In the genomic region with DNA sequence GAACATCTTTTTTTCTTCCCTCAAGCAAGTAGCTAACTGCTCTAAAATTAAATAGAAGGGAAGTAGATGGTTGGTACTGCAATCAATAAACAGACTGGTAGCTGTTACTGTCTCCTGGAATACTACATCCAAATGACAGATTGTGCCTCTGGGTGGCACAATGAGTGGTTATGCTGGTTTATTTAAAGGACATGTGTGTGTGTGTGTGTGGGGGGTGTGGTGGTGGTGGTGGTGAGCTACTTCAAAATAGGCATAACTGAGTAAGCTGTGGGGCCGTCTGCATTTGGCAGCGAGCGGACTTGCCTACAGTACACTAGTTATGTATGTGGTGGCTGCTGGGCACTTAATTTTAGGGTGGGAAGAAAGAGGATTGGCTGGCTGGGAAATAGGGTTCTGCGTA, we compare ENCODE assay signal across 15 mouse cellular contexts. TPM values are rescaled to one million over a fixed set of nuclear protein-coding genes. Genes with fewer than 3 reads are reported as not detected.
A peak's percentile ranks its signal among the peaks of the same experiment; 100 is the strongest.
DNase-seq lines count a peak whose midpoint lies in the region; ATAC-seq lines count a peak whose summit lies in the region.
"Had no signal": no experiment of that assay in that cellular context is flagged by ENCODE, and none has a peak within 500 bp of the region (broad histone marks: within the 10 kb centered on the region; RNA-seq: fewer than 3 reads in every experiment).

No protein-coding gene starts in this region.

- H3K27me3 ChIP-seq in embryonic facial prominence, embryonic 15.5 days: no peaks in the 10 kb centered on the region
- H3K27me3 ChIP-seq: forebrain, embryonic 12.5 days; neural tube, embryonic 12.5 days had no signal

- H3K27ac ChIP-seq in embryonic facial prominence, embryonic 15.5 days (replicated peaks): no peak overlapping the region
- H3K27ac ChIP-seq: forebrain, embryonic 12.5 days; midbrain, embryonic 10.5 days; neural tube, embryonic 12.5 days had no signal

- H3K4me3 ChIP-seq in embryonic facial prominence, embryonic 15.5 days (replicated peaks): no peak overlapping the region
- H3K4me3 ChIP-seq: forebrain, embryonic 12.5 days; midbrain, embryonic 10.5 days; neural tube, embryonic 12.5 days had no signal

- H3K4me2 ChIP-seq in embryonic facial prominence, embryonic 15.5 days (replicated peaks): no peak overlapping the region
- H3K4me2 ChIP-seq: forebrain, embryonic 12.5 days; neural tube, embryonic 12.5 days had no signal

- DNase-seq in frontal cortex, postnatal 14 days (ENCODE audit: low spot score in 2 of 2): peak; percentile 37 to 51
- peak; percentile 38 to 69 for DNase-seq in layer of hippocampus, postnatal 14 days (ENCODE audit: low spot score in 2 of 2)
- peak; percentile 79 for DNase-seq in right cerebral cortex, adult 18-20 months
- DNase-seq: adrenal gland, postnatal 14 days; cerebellum, adult 11-12 months; kidney, postnatal 14 days had no signal

- H3K9me3 ChIP-seq in embryonic facial prominence, embryonic 15.5 days (replicated peaks): no peaks in the 10 kb centered on the region
- H3K9me3 ChIP-seq: midbrain, embryonic 10.5 days; neural tube, embryonic 12.5 days had no signal

- 55% methylated on average over 4 of the region's 4 CpGs for WGBS in embryonic facial prominence, embryonic 15.5 days

- peak; percentile 53 for ATAC-seq in embryonic facial prominence, embryonic 15.5 days (ENCODE audit: insufficient number of reproducible peaks, low FRiP score, low TSS enrichment, low read depth)
- no peak for ATAC-seq in megakaryocyte-erythroid progenitor cell, adult 5-6 weeks (replicated peaks; ENCODE audit: low FRiP score, low TSS enrichment, poor library complexity, severe bottlenecking)
- ATAC-seq in cerebellum, adult (ENCODE audit: insufficient number of reproducible peaks, low FRiP score, low TSS enrichment): no peak
- no peak for ATAC-seq in megakaryocyte, adult 5-6 weeks (ENCODE audit: poor library complexity, severe bottlenecking)
- ATAC-seq: hindbrain, embryonic 16.5 days had no signal

- H3K36me3 ChIP-seq in embryonic facial prominence, embryonic 15.5 days: no peaks in the 10 kb centered on the region
- H3K36me3 ChIP-seq: forebrain, embryonic 12.5 days; midbrain, embryonic 10.5 days; neural tube, embryonic 12.5 days had no signal

- H3K4me1 ChIP-seq in embryonic facial prominence, embryonic 15.5 days: peaks cover 9% of the 10 kb centered on the region; the same call in 1 of the 2 replicates
- H3K4me1 ChIP-seq: forebrain, embryonic 12.5 days; neural tube, embryonic 12.5 days had no signal

- no peak overlapping the region for H3K9ac ChIP-seq in embryonic facial prominence, embryonic 15.5 days
- H3K9ac ChIP-seq: forebrain, embryonic 12.5 days; neural tube, embryonic 12.5 days had no signal

RNA-seq across cellular contexts. Expression of a gene that starts 17.9 kb away (rescaled TPM):
- 19.2 and 19.4 TPM in 2 replicates for polyA plus RNA-seq in embryonic facial prominence, embryonic 15.5 days (2015; fragmentation: Nextera tagmentation; extraction: Ambion mirVana)
- 10 to 100 TPM in 1 of 2 experiments, 1 to 10 TPM in 1; 9.5 to 10.3 TPM for total RNA-seq in layer of hippocampus, postnatal 14 days (2021)
- 2.1 and 5.0 TPM in 2 replicates for total RNA-seq in megakaryocyte-erythroid progenitor cell, adult 5-6 weeks (2014; fragmentation: Nextera tagmentation)
- total RNA-seq in megakaryocyte-erythroid progenitor cell, adult 5-6 weeks (2017): 1.8 and 1.9 TPM in 2 replicates
- total RNA-seq in megakaryocyte, adult 5-6 weeks (2015): 5.4 and 7.2 TPM in 2 replicates
- 9.7 and 11.1 TPM in 2 replicates for total RNA-seq in megakaryocyte, adult 5-6 weeks (2017)

RNA-seq across cellular contexts. Expression of a gene that starts 28.5 kb away (rescaled TPM):
- polyA plus RNA-seq in embryonic facial prominence, embryonic 15.5 days (2015; fragmentation: Nextera tagmentation; extraction: Ambion mirVana): 0.40 and 0.45 TPM in 2 replicates
- under 1 TPM in 1 of 2 experiments, not detected in 1; 0.39 TPM for total RNA-seq in layer of hippocampus, postnatal 14 days (2021)
- not detected in 2 replicates for total RNA-seq in megakaryocyte-erythroid progenitor cell, adult 5-6 weeks (2014; fragmentation: Nextera tagmentation)
- total RNA-seq in megakaryocyte-erythroid progenitor cell, adult 5-6 weeks (2017): not detected in 2 replicates
- 0.16 TPM in 1 of 2 replicates, not detected in the other for total RNA-seq in megakaryocyte, adult 5-6 weeks (2015)
- total RNA-seq in megakaryocyte, adult 5-6 weeks (2017): 0.20 and 0.77 TPM in 2 replicates
- total RNA-seq: gastrocnemius, postnatal 36 days had no signal
